Mouse (Mus musculus) kidney, embryonic 16.5 days (tissue): ENCODE results near the gene Pdpn. TPM values are rescaled to one million over a fixed set of nuclear protein-coding genes. Genes with fewer than 3 reads are reported as not detected.
A peak's percentile ranks its signal among the peaks of the same experiment; 100 is the strongest.

Experiments used
- ATAC-seq: fragments of 200-750 bp; cut with Nextera tagmentation; 2 replicates; pipeline ENCODE4 v1.8.0; 2017; ENCODE audit warnings: moderate TSS enrichment; ENCODE audit not compliant: low FRiP score, low TSS enrichment
- H3K27ac ChIP-seq: fragments of 300-500 bp; sonication (generic); 2 replicates; pipeline ENCODE4 v1.5.1; 2014; ENCODE audit warnings: low read length
- H3K27me3 ChIP-seq: fragments of 300-500 bp; sonication (generic); 2 replicates; pipeline ENCODE4 v1.6.1; 2014; ENCODE audit warnings: low read length, control low read depth, mixed read lengths; ENCODE audit not compliant: insufficient read depth
- H3K36me3 ChIP-seq: fragments of 300-500 bp; sonication (generic); 2 replicates; pipeline ENCODE4 v1.6.1; 2014; ENCODE audit warnings: low read length, control low read depth, mixed read lengths; ENCODE audit not compliant: insufficient read depth
- H3K4me1 ChIP-seq: fragments of 300-500 bp; sonication (generic); 2 replicates; pipeline ENCODE4 v1.6.1; 2014; ENCODE audit warnings: low read length, control low read depth, mixed read lengths; ENCODE audit not compliant: insufficient read depth
- H3K4me2 ChIP-seq: fragments of 300-500 bp; sonication (generic); replicated peaks from 2 replicates; pipeline ENCODE4 v1.6.1; 2014; ENCODE audit warnings: low read depth, low read length
- H3K4me3 ChIP-seq: fragments of 300-500 bp; sonication (generic); 2 replicates; pipeline ENCODE4 v1.5.1; 2014; ENCODE audit warnings: mild to moderate bottlenecking, low read length
- H3K9ac ChIP-seq: fragments of 300-500 bp; sonication (generic); replicated peaks from 2 replicates; pipeline ENCODE4 v1.6.1; 2014; ENCODE audit warnings: low read length
- H3K9me3 ChIP-seq: fragments of 300-500 bp; sonication (generic); 2 replicates; pipeline ENCODE4 v1.6.1; 2016; ENCODE audit warnings: low read length, control low read depth
- WGBS: fragments of 180-500 bp; shearing (Covaris S2); extraction: QIAGEN DNeasy Blood & Tissue Kit; methylation state at CpG from one replicate; pipeline ENCODE4 v1.1.7; 2014; 5-methylcytosine and 5-hydroxymethylcytosine counted together
- polyA plus RNA-seq: library from polyadenylated mRNA; unstranded; fragments of >200 nt; fragmentation: Nextera tagmentation; extraction: Ambion mirVana; gene quantifications from 2 replicates; pipeline ENCODE4 v1.2.1, GENCODE M21; 2015

Gene Pdpn
- polyA plus RNA-seq, 1 experiment from 2014 or later, result 47.5 TPM

GRCm38 (mm10) chr4:143231110-143231509 is 68.3 kb downstream of the Pdpn start:
- no peak overlapping the region for H3K4me3 ChIP-seq
- WGBS, result 80% methylated on average over 3 of the region's 3 CpGs
- H3K9ac ChIP-seq, result no peak overlapping the region
- no peaks in the 10 kb centered on the region for H3K36me3 ChIP-seq
- H3K27me3 ChIP-seq, result no peaks in the 10 kb centered on the region
- no peak overlapping the region for H3K27ac ChIP-seq
- no peaks in the 10 kb centered on the region; the same call in 1 of the 2 replicates for H3K9me3 ChIP-seq
- no peaks in the 10 kb centered on the region for H3K4me1 ChIP-seq
- no peak for ATAC-seq
- no peak overlapping the region for H3K4me2 ChIP-seq

- Histone ChIP-seq H3K4me2 (no peak overlapping the region), H3K9ac (no peak overlapping the region)
- 65% methylated on average over 5 of the region's 5 CpGs for WGBS
These were observed 71.4 kb downstream of the Pdpn start for GRCm38 (mm10) chr4:143227976-143228375.

GRCm38 (mm10) chr4:143225886-143226285 is 73.5 kb downstream of the Pdpn start:
- Histone ChIP-seq H3K9ac (no peak overlapping the region), H3K4me1 (no peaks in the 10 kb centered on the region), H3K36me3 (no peaks in the 10 kb centered on the region), H3K4me2 (no peak overlapping the region), H3K4me3 (no peak overlapping the region), H3K27ac (no peak overlapping the region), H3K9me3 (no peaks in the 10 kb centered on the region), H3K27me3 (no peaks in the 10 kb centered on the region)
- 34% methylated on average over 9 of the region's 9 CpGs for WGBS
- ATAC-seq, result no peak

More at GRCm38 (mm10) chr4:143227976-143228375, 71.4 kb downstream of the Pdpn start:
- Histone ChIP-seq H3K27me3 (no peaks in the 10 kb centered on the region), H3K9me3 (no peaks in the 10 kb centered on the region), H3K4me1 (no peaks in the 10 kb centered on the region), H3K36me3 (no peaks in the 10 kb centered on the region), H3K27ac (no peak overlapping the region), H3K4me3 (no peak overlapping the region)
- no peak for ATAC-seq

GRCm38 (mm10) chr4:143219316-143219751 is 80.0 kb downstream of the Pdpn start:
- Histone ChIP-seq H3K9ac (no peak overlapping the region), H3K4me1 (peaks cover 3% of the 10 kb centered on the region; the same call in 1 of the 2 replicates), H3K4me2 (peak overlapping the region; percentile 28; the same call in 1 of the 2 replicates), H3K27ac (no peak overlapping the region), H3K36me3 (no peaks in the 10 kb centered on the region), H3K4me3 (no peak overlapping the region), H3K27me3 (no peaks in the 10 kb centered on the region), H3K9me3 (no peaks in the 10 kb centered on the region)
- 25% methylated on average over 9 of the region's 9 CpGs for WGBS
- ATAC-seq, result no peak; the same call in 1 of the 2 replicates

GRCm38 (mm10) chr4:143218858-143219257 is 80.5 kb downstream of the Pdpn start:
- Histone ChIP-seq H3K4me1 (peaks cover 3% of the 10 kb centered on the region; the same call in 1 of the 2 replicates), H3K4me2 (no peak overlapping the region), H3K4me3 (no peak overlapping the region), H3K27ac (no peak overlapping the region), H3K27me3 (no peaks in the 10 kb centered on the region), H3K36me3 (no peaks in the 10 kb centered on the region), H3K9me3 (no peaks in the 10 kb centered on the region), H3K9ac (no peak overlapping the region)
- WGBS, result 86% methylated on average over 2 of the region's 2 CpGs
- ATAC-seq, result no peak

Other genes starting within 250 kb of the Pdpn start
- gene Prdm2, start 86.6 kb downstream of the Pdpn start, polyA plus RNA-seq, result 9.7 and 11.6 TPM in 2 replicates
- 0.06 and 0.12 TPM in 2 replicates for gene Lrrc38, start 50.2 kb upstream of the Pdpn start, polyA plus RNA-seq
- gene Pramel1, start 94.9 kb upstream of the Pdpn start, polyA plus RNA-seq, result not detected in 2 replicates
- gene Pramef8, start 112.9 kb upstream of the Pdpn start, polyA plus RNA-seq, result 21.5 and 23.4 TPM in 2 replicates
- gene Oog4, start 150.8 kb upstream of the Pdpn start, polyA plus RNA-seq, result not detected in 2 replicates
- not detected in 2 replicates for gene Gm13043, start 211.8 kb upstream of the Pdpn start, polyA plus RNA-seq
- not detected in 2 replicates for gene Gm13040, start 236.4 kb upstream of the Pdpn start, polyA plus RNA-seq